Mouse (Mus musculus) layer of hippocampus, postnatal 14 days (tissue): ENCODE results near the gene Tmem104. TPM values are rescaled to one million over a fixed set of nuclear protein-coding genes. Genes with fewer than 3 reads are reported as not detected.
A peak's percentile ranks its signal among the peaks of the same experiment; 100 is the strongest.

ENCODE experiments used
- DNase-seq, 2 experiments: peaks; one replicate each; pipeline ENCODE4 v3.0.0; 2021 to 2022; ENCODE audit warnings: low spot score in 2 of 2, mixed read lengths in 1 of 2
- total RNA-seq, 2 experiments: library from RNA; stranded (reverse); gene quantifications; 2 replicates each; pipeline ENCODE4 v1.2.3; 2021

Gene Tmem104
- total RNA-seq, 2 experiments from 2014 or later, result 15.0 to 21.2 TPM

- peak in 1 of 2 experiments; percentile 77 for DNase-seq
These were observed 22.3 kb upstream of the Tmem104 start for GRCm38 (mm10) chr11:115164976-115165374.

DNA sequence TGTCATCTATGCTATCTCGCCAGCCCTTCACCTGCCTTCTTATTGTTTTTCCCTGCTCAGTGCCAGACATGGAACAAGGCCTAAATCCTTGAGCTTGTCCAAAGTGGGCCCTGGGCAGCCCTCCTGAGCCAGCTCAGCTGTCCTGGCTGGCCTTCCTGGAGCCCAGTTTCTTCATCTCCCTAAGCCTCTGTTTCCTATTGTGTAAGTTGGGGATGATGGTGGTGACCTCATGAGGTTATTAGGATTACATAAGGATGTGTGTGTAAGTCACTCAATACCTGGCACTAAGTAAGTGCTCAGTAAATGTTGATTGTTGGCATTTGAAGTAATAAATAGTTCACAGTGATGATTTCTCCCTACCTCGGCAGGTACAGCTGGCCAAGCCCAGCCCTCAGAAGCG, 20.5 kb upstream of the Tmem104 start:
- no peak for DNase-seq

- no peak for DNase-seq
These were observed 19.5 kb upstream of the Tmem104 start for GRCm38 (mm10) chr11:115167631-115168249.

DNA sequence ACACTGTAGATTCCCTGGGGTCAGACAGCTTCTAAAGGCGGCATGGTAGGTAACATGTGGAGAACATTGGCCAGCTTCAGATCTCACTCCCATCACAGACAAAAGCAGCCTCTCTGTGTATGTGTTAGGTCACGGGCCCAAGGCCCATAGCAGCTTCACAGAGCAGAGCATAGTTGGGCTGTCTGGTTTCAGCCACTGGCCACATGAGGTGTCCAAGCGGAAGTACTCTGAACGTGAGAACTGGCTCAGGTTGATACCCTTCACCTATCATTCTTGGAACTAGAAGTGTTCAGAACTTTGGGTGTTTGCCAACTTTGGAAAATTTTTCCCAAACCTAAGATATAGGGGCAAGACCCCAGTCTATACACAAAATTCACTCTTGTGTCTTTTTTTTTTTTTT, 17.9 kb upstream of the Tmem104 start:
- no peak for DNase-seq

DNA sequence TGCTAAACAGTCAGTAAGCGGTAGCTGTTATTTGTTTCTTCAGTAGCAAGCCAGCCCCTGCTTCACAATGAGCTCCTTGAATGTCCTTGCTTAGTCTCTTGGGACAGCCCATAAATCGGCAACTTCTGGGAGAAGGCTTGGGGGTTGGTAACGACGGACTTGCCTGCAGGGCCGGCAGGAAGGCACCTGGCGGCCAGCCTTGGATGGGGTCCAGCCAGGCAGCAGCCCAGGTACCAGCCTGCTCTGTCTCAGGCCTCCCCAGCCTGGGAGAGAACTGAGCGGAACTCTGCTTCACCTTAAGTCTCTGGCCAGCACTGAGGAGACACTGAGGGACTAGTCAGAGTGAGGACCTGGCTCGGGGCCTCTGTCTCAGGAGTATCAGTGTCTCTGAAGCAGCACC, 16.2 kb upstream of the Tmem104 start:
- DNase-seq, result no peak

DNA sequence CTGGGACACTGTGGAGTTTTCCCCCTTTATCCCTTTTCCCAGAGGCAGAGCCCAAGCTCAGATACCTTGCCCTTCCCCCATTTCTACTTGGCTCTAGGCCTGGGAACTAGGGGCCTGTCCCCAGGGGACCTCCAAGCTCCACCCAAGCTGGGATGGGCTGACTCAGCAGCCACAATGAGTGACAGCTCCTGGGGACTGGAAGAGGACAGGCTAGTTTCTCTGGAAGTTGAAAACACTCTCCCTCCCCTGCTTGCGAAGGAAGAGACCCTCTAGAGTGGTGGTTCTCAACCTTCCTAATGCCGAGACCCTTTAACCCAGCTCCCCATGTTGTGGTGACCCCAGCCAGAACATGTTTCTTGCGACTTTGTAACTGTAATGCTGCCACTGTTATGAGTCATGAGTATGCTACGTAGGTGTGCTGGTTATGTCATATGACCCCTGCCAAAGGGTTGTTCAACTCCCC, 14.4 kb upstream of the Tmem104 start:
- DNase-seq, result no peak

- no peak for DNase-seq
These were observed 13.5 kb upstream of the Tmem104 start for GRCm38 (mm10) chr11:115173549-115174339.

DNA sequence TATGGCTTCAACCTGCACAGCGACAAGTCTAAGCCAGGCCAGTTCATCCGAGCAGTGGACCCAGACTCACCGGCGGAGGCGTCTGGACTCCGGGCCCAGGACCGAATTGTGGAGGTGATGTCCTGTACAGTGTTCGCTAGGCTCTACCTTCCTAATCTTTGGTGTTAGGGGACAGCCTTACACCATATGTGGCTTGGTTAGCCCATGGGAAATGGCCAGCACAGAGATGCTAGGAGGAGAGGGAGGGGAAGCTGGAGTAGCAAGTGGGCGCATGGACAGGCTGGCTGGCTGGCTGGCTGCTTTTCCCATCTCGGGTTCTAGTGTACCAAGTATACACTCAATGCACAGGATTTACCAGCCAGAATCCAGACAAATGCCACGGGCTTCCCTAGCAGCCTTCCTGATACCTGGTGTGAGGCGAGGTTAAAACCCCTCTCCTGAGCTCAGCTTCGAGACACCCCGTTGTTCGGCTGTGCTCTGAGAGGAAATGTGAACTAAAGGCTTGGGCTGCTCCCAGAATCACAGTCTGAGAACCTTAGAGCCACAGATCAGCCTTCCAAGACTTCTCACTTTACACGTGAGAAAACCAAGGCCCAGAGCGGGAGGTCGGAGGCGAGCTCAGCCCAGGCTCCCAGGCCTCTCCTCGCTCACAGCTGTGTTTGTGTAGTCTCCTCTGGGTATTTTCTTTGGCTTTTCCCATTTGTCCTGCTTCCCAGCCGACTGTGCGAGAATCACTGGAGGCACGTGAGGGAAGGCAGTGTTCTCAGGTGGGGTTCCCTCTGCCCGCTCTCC, 10.7 kb upstream of the Tmem104 start:
- no peak for DNase-seq

DNA sequence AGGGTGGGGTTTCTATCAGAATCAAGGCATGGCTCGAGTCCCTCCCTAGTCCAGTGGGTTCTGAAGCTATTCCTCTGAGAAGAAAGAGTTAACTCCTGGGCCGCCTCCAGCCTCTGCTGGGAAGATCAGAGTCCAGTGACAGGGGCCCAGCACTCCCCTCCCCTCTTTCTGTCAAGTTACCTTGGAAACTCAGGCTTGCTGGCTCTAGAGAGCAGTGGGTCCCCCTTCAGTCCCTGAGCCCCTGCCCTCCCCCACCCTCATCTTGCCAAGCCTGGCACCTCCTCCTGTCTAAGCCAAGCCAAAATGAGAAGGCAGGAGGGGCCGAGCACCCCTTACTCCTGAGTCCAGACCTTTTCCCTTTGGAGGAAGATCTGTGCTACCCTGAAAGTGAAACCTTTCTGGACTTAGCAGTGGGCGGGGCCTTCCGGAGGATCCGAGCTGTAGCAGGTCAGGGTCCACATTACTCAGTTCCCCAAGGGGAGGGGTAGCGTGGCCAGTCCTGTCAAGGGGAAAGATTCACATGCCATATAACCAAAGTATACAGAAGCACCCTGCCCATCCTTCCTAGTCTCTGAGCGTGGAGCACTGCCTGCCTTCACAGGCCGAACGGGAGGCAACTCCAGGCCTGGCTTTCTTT, 9.6 kb upstream of the Tmem104 start:
- peak in 1 of 2 experiments; percentile 49 for DNase-seq

- no peak for DNase-seq
These were observed 8.5 kb upstream of the Tmem104 start for GRCm38 (mm10) chr11:115178766-115179165.

GRCm38 (mm10) chr11:115179191-115179590, 8.1 kb upstream of the Tmem104 start:
- peak in 1 of 2 experiments; percentile 77 for DNase-seq

GRCm38 (mm10) chr11:115179881-115180280, 7.4 kb upstream of the Tmem104 start:
- no peak for DNase-seq

GRCm38 (mm10) chr11:115181913-115182638, 5.2 kb upstream of the Tmem104 start:
- peak; percentile 75 to 78 for DNase-seq

DNA sequence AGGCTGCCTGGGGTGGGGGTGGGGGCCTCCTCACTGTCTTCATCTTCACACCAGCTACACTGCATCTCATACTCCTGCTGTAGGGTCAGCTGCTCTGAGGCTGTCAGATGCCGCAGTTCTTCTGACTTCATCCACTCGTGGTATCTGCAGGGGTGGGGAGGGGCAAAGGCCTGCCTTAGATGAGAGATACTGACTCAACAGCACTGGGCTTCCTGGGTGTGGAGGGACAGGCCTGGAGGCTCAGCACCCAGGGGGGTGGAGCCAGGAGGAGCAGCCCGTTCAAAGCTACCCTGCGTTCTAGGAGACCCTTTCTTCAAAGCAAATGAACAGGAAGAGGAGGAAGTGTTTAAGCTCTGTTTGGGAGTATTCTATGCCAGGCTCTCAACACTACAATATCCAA, 2.3 kb upstream of the Tmem104 start:
- DNase-seq, result no peak

DNA sequence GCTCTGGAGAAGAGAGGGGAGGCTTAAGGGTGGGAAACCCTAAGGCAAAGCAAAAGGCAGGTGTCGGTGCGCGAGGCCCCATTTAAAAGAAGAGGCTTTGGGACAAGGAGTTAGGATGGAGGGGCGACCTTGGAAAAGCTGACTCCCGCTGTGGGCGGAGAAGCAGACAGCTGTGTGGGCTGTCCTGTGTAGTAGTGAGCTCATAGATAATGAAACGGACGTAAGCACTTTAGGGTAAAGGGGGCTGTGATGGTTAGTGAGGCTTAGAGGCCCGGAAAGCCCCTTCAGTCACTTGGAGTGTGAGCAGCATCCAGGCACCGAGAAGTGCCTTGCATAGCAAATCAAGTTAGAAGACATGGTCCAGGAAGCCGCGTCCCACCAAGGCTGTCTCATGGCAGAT, 406 bp downstream of the Tmem104 start, which contains the start of gene Nat9:
Nat9 (minus strand) TSS at position 167 of the 400 bp plus-strand sequence.
- no peak for DNase-seq

DNA sequence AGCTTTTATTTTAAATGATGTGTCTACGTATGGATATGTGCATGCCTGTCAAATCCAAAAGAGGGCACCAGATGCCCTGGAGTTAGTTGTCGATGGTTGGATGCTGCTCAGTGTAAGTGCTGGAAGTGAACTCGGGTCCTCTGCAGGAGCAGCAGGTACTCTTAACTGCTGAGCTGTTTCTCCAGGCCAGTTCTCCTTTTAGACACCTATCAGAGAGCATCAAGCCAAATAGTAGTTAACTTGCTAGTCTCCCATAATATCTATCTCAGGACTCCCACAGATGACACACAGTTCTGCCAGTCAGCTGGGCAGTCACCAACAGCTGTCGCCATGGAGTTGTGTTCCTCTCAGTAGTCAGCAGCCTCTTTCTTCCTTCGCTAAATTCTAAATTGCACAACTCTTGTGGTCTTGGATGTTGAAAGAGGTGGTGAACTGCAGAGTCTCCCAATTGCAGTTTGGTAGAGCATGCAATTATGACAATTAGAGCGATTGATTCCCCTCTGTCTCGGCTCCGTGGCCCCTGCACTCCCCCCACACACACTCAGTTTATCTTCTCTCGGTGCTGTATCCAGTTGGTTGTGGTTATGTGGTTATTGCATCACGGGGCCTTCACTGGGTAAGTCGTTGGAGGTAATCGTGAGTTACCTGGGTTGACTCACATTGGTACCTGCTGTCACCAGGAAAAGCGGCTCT, 1.4 kb downstream of the Tmem104 start:
- no peak for DNase-seq

GRCm38 (mm10) chr11:115189304-115189703, 2.0 kb downstream of the Tmem104 start:
- DNase-seq, result no peak

DNA sequence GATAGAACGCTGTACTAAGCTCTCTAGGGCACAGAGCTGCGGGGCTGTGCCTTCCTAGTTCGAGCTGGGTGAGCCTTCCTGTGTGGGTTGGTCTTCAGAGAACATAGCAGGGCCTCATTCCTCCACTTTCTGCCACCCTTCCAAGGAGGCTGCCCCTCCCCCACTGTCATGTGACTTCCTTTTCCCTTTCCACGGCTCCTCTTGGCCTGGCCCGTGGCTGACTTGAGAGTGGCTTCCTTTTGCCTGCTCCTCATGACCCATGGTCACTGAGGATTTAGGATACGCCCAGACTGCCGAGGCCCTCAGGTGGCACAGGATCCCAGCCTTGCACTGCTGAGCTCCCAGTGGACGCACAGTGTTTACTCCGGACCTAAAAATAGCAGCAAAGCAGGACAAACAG, 4.9 kb downstream of the Tmem104 start:
- no peak for DNase-seq

- DNase-seq, result no peak
These were observed 7.4 kb downstream of the Tmem104 start for GRCm38 (mm10) chr11:115194693-115195092.

- no peak for DNase-seq
These were observed 8.6 kb downstream of the Tmem104 start for GRCm38 (mm10) chr11:115195933-115196332.
